Mouse (Mus musculus): ENCODE measurements around the gene Stox2.

- TF ChIP-seq CTCF (IDR thresholded peaks at IDR 0.05; ENCODE audit: low read depth, low read length) (no peak), GATA2 (IDR thresholded peaks at IDR 0.05; ENCODE audit: borderline replicate concordance, low read depth, low read length) (no peak), TAL1 (conservative IDR thresholded peaks at IDR 0.05; ENCODE audit: low read depth, low read length) (no peak)
Measured at GRCm38 (mm10) chr8:47409061-47409460, 37.1 kb downstream of the Stox2 start.

Measured in G1E (cell line).